Mouse (Mus musculus) neutrophil, adult 65 days (primary cell): ENCODE results near the gene Bmp4. TPM values are rescaled to one million over a fixed set of nuclear protein-coding genes. Genes with fewer than 3 reads are reported as not detected.

Experiments used
- total RNA-seq: library from RNA; stranded (reverse); gene quantifications from 2 replicates; pipeline ENCODE4 v1.2.4, GENCODE M21; 2023

Gene Bmp4
- not detected in 2 replicates for total RNA-seq

DNA sequence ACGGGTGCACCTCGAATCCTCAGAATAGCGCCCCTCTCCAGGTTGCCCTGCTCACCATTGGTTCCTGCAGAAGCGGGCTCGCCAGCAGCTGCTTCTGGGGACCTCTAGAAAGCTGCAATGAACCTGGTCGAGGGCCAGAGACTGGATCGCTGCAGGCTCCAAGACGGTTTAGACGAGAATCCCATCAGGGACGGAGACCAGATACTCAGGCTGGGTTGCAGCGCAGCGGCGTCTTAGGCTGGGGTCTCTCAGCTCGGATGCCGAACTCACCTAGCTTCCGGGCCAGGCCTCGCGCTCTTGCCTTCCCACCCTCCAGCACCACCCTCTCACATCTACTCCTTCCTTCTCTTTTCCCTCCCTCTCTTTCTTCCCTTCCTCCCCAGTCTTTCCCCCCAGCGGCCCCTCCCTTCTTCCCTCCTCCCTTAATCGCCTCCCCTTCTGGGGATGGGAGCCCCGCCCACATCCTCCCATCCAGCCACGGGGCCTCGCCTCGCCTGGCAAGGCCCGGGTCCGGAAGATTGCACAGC, at the start of gene Bmp4:
Gene Bmp4 (minus strand): TSS at position 421 of the 527 bp plus-strand sequence.

GRCm38 (mm10) chr14:46379285-46379684, 11.2 kb downstream of the Bmp4 start, which contains the start of gene Gm15217:
Gm15217 (plus strand) TSS chr14:46379414.

Other genes with a start within 250 kb of the Bmp4 start
- gene Gm15217, start 11.3 kb downstream of the Bmp4 start, total RNA-seq = not detected in 2 replicates